Mouse (Mus musculus): ENCODE measurements around the gene Cfap58.

DNA sequence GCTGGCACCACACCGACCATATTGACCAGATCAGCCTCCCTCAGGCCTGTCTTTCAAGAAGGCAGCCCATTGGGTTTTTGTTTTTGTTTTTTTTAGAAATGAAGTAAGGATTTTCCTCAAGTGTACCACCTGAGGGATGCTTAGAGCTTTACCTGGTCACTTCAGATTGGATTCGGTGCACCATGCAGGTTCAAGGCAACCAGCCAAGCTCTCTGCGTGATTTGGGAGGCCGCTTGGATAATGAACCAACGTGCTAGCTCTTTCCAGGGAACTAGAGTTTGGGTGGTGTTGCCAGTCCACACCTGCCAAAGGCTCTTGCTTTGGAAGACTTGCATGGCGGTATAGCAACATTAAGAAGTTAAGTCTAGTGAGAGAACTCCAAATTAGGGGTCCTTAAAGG lies 44.4 kb upstream of the Cfap58 start:
- TF ChIP-seq POLR2A (IDR thresholded peaks at IDR 0.05; ENCODE audit: insufficient read length, low read depth) = no peak
- TF ChIP-seq MYOD1 (IDR thresholded peaks at IDR 0.05; ENCODE audit: control insufficient read depth in 1 of 3, insufficient read length in 2 of 3, low read depth in 2 of 3) = no peak

All from myocyte (in vitro differentiated cells).